Mouse (Mus musculus) embryonic stem cell, embryonic (primary cell): ENCODE results near the gene Olfr32.
"Not testable (repeated sequence)": the region's sequence is repeated elsewhere in the genome, so short reads cannot be mapped to it uniquely, and the experiment has no call there.

ENCODE experiments used
- CTCF ChIA-PET, 4 experiments: fragments of 300-600 bp in 2 of 4; fragments of 350-600 bp in 2 of 4; sonication (Branson Sonifier 250); formaldehyde crosslinking; loops; one replicate each; lab custom pipeline; 2022; ENCODE audit warnings: inconsistent platforms in 2 of 4; lab: Charles Lee
- POLR2A ChIA-PET, 4 experiments: fragments of 300-600 bp in 2 of 4; fragments of 350-600 bp in 2 of 4; sonication (Branson Sonifier 250); formaldehyde crosslinking; loops; one replicate each; lab custom pipeline; 2022; ENCODE audit warnings: antibody characterized with exemption in 4 of 4, inconsistent platforms in 1 of 4; lab: Charles Lee

The Olfr32 gene

GRCm38 (mm10) chr2:90142196-90142595, at the start of gene Olfr32:
Gene Olfr32 (minus strand): TSS chr2:90142296.
- ChIA-PET CTCF (no interaction called here), POLR2A (no interaction called here)

GRCm38 (mm10) chr2:90187082-90187481, 45.0 kb upstream of the Olfr32 start:
- POLR2A ChIA-PET, CTCF ChIA-PET: not testable (repeated sequence)

- CTCF ChIA-PET, POLR2A ChIA-PET: not testable (repeated sequence)
Observed at GRCm38 (mm10) chr2:90186082-90186481, 44.0 kb upstream of the Olfr32 start.

- CTCF ChIA-PET, result no interaction called here
- POLR2A ChIA-PET, result no interaction called here
Observed at GRCm38 (mm10) chr2:90153916-90154315, 11.8 kb upstream of the Olfr32 start.

GRCm38 (mm10) chr2:90152991-90153390, 10.9 kb upstream of the Olfr32 start, which contains the start of gene Olfr1270:
Gene Olfr1270 (minus strand): TSS chr2:90153091.
- CTCF ChIA-PET, result no interaction called here
- POLR2A ChIA-PET, result no interaction called here

GRCm38 (mm10) chr2:90121312-90121711, 20.8 kb downstream of the Olfr32 start, which contains the start of gene Olfr1269:
Gene Olfr1269 (minus strand): TSS chr2:90121412.
- CTCF ChIA-PET, result no interaction called here
- POLR2A ChIA-PET, result no interaction called here
